Mouse (Mus musculus) ES-Bruce4 (cell line): ENCODE results near the gene Pla1a.

ENCODE experiments used
- CTCF ChIP-seq: IDR thresholded peaks from one replicate; pipeline ENCODE4 v1.8.1; 2011; ENCODE audit warnings: low read depth, low read length
- POLR2A ChIP-seq: IDR thresholded peaks from one replicate; pipeline ENCODE4 v1.8.1; 2011; ENCODE audit warnings: low read length; ENCODE audit not compliant: insufficient read depth

- TF ChIP-seq POLR2A (no peak), CTCF (no peak)
Observed at GRCm38 (mm10) chr16:38463305-38463704, 30.4 kb upstream of the Pla1a start.
